Mouse (Mus musculus): ENCODE data around the gene Sppl2b. TPM values are rescaled to one million over a fixed set of nuclear protein-coding genes. Genes with fewer than 3 reads are reported as not detected.

Gene Sppl2b
- total and polyA plus RNA-seq, 3 experiments, result 52.0 to 65.9 TPM; not detected in 1

- no peak overlapping the region for H3K27ac ChIP-seq (ENCODE audit: control insufficient read depth, low read depth, low read length)
- H3K36me3 ChIP-seq (ENCODE audit: control insufficient read depth in 1 of 2, insufficient read depth in 2 of 2, low read length in 2 of 2), result no peaks in the 10 kb centered on the region
- no peak overlapping the region for H3K9ac ChIP-seq (ENCODE audit: control insufficient read depth, low read depth, low read length, poor library complexity, severe bottlenecking)
- H3K9me3 ChIP-seq (replicated peaks; ENCODE audit: insufficient read depth, low read length), result no peaks in the 10 kb centered on the region
- H3K4me1 ChIP-seq (ENCODE audit: control insufficient read depth in 1 of 2, insufficient read depth in 2 of 2, low read length in 2 of 2), result no peaks in the 10 kb centered on the region
- no peak for TF ChIP-seq EP300 (IDR thresholded peaks at IDR 0.05; ENCODE audit: low read depth in 1 of 2, low read length in 2 of 2)
- no peak for TF ChIP-seq SIN3A (IDR thresholded peaks at IDR 0.05; ENCODE audit: low read length)
- no peak for TF ChIP-seq TCF12 (IDR thresholded peaks at IDR 0.05; ENCODE audit: low read depth, low read length)
- TF ChIP-seq MAX (IDR thresholded peaks at IDR 0.05; ENCODE audit: low read length), result no peak
- TF ChIP-seq MEF2A (IDR thresholded peaks at IDR 0.05; ENCODE audit: extremely low read depth, insufficient replicate concordance, low read depth, low read length, poor library complexity, severe bottlenecking), result no peak
- TF ChIP-seq RCOR1 (IDR thresholded peaks at IDR 0.05; ENCODE audit: low read depth, low read length), result no peak
- no peaks in the 10 kb centered on the region; a peak in 1 of 4 replicates for H3K27me3 ChIP-seq (ENCODE audit: control insufficient read depth in 1 of 2, insufficient read depth in 2 of 2, low read length in 2 of 2)
- H3K79me2 ChIP-seq (ENCODE audit: control insufficient read depth, insufficient read depth, low read length, poor library complexity), result no peaks in the 10 kb centered on the region
- DNase-seq (ENCODE audit: low read depth, low spot score), result no peak
- no peak overlapping the region for H3K4me3 ChIP-seq (ENCODE audit: control insufficient read depth in 1 of 2, insufficient read depth in 1 of 2, low read depth in 2 of 2, low read length in 2 of 2)
Measured at GRCm38 (mm10) chr10:80841685-80842084, 13.4 kb upstream of the Sppl2b start.

- H3K36me3 ChIP-seq (ENCODE audit: control insufficient read depth in 1 of 2, insufficient read depth in 2 of 2, low read length in 2 of 2), result no peaks in the 10 kb centered on the region
- no peak overlapping the region for H3K27ac ChIP-seq (ENCODE audit: control insufficient read depth, low read depth, low read length)
- no peaks in the 10 kb centered on the region for H3K79me2 ChIP-seq (ENCODE audit: control insufficient read depth, insufficient read depth, low read length, poor library complexity)
- TF ChIP-seq GABPA (IDR thresholded peaks at IDR 0.05; ENCODE audit: low read depth, low read length), result no peak
- TF ChIP-seq SIN3A (IDR thresholded peaks at IDR 0.05; ENCODE audit: low read length), result no peak
- no peak for TF ChIP-seq EP300 (IDR thresholded peaks at IDR 0.05; ENCODE audit: low read depth in 1 of 2, low read length in 2 of 2)
- TF ChIP-seq GATA1 (IDR thresholded peaks at IDR 0.05; ENCODE audit: low read depth, low read length), result no peak
- TF ChIP-seq USF1 (IDR thresholded peaks at IDR 0.05; ENCODE audit: low read depth, low read length), result no peak
- TF ChIP-seq NRF1 (IDR thresholded peaks at IDR 0.05; ENCODE audit: insufficient read depth, low read depth, low read length, poor library complexity, severe bottlenecking), result no peak
- TF ChIP-seq ZMIZ1 (IDR thresholded peaks at IDR 0.05; ENCODE audit: low read depth, low read length), result no peak
- TF ChIP-seq RAD21 (IDR thresholded peaks at IDR 0.05; ENCODE audit: low read depth, low read length), result no peak
- no peak for TF ChIP-seq POLR2AphosphoS2 (IDR thresholded peaks at IDR 0.05; ENCODE audit: low read length)
- no peak for TF ChIP-seq MYC (IDR thresholded peaks at IDR 0.05; ENCODE audit: low read depth, low read length)
- no peak for TF ChIP-seq USF2 (IDR thresholded peaks at IDR 0.05; ENCODE audit: borderline replicate concordance in 1 of 2, insufficient read depth in 1 of 2, low read depth in 1 of 2, low read length in 2 of 2)
- TF ChIP-seq RCOR1 (IDR thresholded peaks at IDR 0.05; ENCODE audit: low read depth, low read length), result no peak
- TF ChIP-seq ZNF384 (IDR thresholded peaks at IDR 0.05; ENCODE audit: low read depth, low read length), result no peak
- no peak for DNase-seq (ENCODE audit: low read depth, low spot score)
- no peaks in the 10 kb centered on the region for H3K4me1 ChIP-seq (ENCODE audit: control insufficient read depth in 1 of 2, insufficient read depth in 2 of 2, low read length in 2 of 2)
- no peaks in the 10 kb centered on the region; a peak in 1 of 4 replicates for H3K27me3 ChIP-seq (ENCODE audit: control insufficient read depth in 1 of 2, insufficient read depth in 2 of 2, low read length in 2 of 2)
- no peak overlapping the region for H3K4me3 ChIP-seq (ENCODE audit: control insufficient read depth in 1 of 2, insufficient read depth in 1 of 2, low read depth in 2 of 2, low read length in 2 of 2)
- no peaks in the 10 kb centered on the region for H3K9me3 ChIP-seq (replicated peaks; ENCODE audit: insufficient read depth, low read length)
- no peak overlapping the region for H3K9ac ChIP-seq (ENCODE audit: control insufficient read depth, low read depth, low read length, poor library complexity, severe bottlenecking)
Measured at GRCm38 (mm10) chr10:80842334-80842733, 12.7 kb upstream of the Sppl2b start.

Data from MEL (cell line).